Mouse (Mus musculus): ENCODE results near the gene Acly.

GRCm38 (mm10) chr11:100485801-100486538 is 41.8 kb downstream of the Acly start:
- TF ChIP-seq CTCF (IDR thresholded peaks at IDR 0.05; ENCODE audit: low read depth, low read length) (no peak), POLR2AphosphoS5 (IDR thresholded peaks at IDR 0.05; ENCODE audit: insufficient replicate concordance, low read depth, low read length) (no peak), TAL1 (conservative IDR thresholded peaks at IDR 0.05; ENCODE audit: low read depth, low read length) (no peak), GATA1 (IDR thresholded peaks at IDR 0.05; ENCODE audit: borderline replicate concordance, low read length) (no peak), GATA2 (IDR thresholded peaks at IDR 0.05; ENCODE audit: borderline replicate concordance, low read depth, low read length) (no peak)
